Mouse (Mus musculus): ENCODE measurements around the gene Vwa5b1.

The Vwa5b1 gene

GRCm38 (mm10) chr4:138635428-138636145 lies at the start of gene Vwa5b1:
Gene Vwa5b1 (minus strand): TSS chr4:138635884.
- DNase-seq (ENCODE audit: low read depth), result no peak

DNA sequence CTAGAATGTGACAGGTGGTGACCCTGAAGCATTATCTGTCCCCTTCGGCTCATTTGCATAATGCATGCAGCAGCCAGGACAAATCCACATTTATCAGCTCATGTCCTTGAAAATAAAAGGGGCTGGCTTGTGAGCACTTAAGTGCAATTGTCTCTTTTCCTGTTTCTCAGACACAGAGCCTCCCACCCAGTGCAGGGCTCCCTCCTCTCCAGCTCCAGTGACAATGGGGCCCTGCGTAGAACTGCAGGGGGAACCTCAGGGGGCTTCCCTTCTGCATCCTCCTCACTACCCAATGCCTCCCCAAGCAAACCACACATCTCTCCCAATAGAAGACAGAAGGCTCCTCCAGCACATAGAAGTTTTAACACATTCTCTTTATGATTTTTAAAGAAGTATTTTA lies 47.1 kb upstream of the Vwa5b1 start:
- no peak for DNase-seq (ENCODE audit: low read depth)

GRCm38 (mm10) chr4:138680124-138680523 lies 44.4 kb upstream of the Vwa5b1 start:
- no peak for DNase-seq (ENCODE audit: low read depth)

GRCm38 (mm10) chr4:138677579-138677978 lies 41.9 kb upstream of the Vwa5b1 start:
- no peak for DNase-seq (ENCODE audit: low read depth)

DNA sequence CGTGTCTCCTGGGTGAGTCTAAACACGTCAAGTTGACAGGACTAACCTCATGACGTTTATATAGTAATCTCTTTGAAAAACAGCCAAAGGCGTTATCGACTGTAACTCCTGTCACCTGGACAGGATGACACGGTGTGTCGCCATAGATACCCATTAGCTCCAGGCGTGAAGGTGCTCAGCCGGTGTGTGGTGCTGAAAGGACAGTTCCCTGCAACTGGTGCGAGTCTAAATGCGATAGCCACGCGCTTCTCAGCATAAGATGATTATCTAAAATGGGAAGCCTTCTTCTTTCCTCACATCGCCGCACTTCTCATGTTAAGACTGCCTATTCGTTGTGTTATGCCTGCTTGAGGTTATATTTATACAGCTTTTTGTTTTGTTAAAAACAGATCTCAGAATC lies 40.8 kb upstream of the Vwa5b1 start:
- DNase-seq (ENCODE audit: low read depth), result peak; percentile 16

- DNase-seq (ENCODE audit: low read depth), result no peak
Measured at GRCm38 (mm10) chr4:138672160-138672559, 36.5 kb upstream of the Vwa5b1 start.

DNA sequence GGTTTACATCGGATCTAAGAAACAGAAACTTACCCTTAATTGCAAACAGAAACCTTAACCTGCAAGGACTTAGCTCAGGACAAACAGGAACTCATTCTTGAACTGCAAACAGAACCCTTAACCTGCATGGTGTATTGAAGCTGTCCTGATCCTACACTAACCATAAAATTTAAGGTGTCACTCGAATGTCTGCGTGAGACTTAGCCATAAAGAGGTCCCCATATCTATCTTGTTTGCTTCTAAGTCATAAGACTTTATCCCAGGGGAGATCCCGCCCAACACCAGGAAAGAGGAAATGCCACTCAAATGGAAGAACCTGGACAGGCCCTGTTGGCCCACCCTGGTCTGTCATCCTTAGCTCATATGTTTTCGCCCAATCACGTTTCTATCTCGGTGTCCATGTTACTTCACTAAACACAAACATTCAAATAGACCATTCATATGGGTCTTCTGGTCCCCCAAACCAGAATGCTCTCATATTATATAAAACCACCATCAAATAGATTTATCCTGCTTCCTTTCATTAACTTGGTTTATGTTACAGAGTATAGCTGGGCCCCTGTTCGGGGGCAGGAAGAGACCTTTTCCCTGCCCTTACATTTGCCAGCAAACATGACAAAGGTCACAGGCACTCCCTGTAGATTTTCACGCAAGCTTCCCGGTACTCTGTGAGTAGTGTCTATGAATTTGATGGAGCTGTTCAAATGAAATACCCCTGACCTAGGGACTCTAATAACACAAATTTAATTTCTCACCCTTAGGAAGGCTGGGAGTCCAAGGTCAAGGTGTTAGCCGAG lies 34.6 kb upstream of the Vwa5b1 start:
- DNase-seq (ENCODE audit: low read depth), result no peak

DNA sequence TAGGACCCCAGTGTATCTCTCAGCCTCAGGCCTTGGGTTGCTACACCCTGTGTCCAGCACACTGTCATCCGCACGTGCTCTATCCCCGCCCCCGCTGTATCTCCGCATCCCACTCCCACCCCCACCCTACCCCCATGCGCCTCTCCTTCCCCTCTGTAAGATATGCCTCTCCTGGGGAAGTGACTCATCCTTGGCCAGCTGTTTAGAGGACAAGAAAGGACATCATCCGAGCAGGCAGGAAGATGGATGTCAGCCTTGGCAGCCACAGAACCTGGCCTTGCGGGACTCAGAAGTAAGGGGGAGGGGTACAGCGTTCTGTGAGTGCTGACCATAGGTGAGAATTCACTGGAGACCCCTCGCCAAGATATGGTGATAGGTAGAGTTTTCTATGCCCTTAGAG lies 30.8 kb upstream of the Vwa5b1 start:
- DNase-seq (ENCODE audit: low read depth), result no peak

DNA sequence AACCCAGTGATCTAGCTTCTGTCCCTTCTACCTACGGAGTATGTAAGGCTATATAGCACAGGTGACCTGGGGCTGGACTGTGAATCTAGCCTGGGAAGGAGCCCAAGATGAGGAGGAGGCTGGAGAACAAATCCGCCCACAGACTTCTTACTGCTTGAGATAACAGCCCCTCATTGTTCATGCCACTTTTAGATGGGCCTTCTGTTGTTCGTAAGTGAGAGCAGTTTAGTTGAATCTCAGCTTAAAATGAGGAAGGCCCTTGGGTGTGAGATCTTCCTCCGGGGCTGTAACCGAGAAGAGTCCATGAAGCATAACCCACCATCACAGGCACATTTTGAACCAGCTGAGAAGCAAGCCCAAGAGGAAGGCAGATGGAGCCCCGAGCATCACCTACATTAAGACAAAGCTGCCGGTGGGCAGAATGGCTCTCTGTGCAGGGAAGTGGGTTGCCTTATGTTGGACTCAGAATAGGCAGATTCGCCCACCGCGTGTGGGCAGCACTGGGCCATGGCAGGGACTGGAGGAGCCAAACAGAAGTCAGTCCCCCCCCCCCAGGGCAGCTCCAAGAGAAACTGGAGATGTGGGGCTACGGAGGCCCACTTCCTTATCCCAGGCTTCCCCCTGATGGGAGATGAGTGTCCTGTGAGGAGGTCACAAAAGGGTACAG lies 24.4 kb upstream of the Vwa5b1 start:
- DNase-seq (ENCODE audit: low read depth), result no peak

GRCm38 (mm10) chr4:138653056-138653455 lies 17.4 kb upstream of the Vwa5b1 start:
- no peak for DNase-seq (ENCODE audit: low read depth)

GRCm38 (mm10) chr4:138651881-138652280 lies 16.2 kb upstream of the Vwa5b1 start:
- no peak for DNase-seq (ENCODE audit: low read depth)

DNA sequence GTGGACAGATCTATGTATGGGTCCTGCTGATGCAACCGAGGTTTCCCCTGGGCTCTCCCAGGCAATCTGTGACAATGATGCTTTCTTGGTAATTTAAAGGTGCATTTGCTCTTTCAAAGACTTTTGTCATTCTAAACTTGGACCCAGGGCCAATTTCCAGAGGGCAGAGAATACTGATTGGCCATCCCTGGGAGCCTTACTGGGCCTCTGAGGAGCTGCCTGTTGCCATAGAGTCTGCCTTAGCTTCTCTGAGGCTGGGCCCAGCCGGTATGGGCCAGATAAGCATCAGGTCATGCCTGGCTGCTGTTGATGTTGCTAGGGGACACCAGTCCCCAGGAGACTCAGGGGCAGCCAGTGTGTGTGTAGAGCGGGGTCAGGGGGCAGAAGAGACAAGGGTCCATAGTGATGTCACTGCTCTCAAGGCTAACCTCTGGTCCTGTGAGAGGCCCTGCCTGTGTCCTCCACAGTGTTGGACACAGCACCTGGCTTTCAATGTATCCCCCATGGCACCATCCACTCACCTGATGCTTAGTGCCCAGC lies 12.5 kb upstream of the Vwa5b1 start:
- no peak for DNase-seq (ENCODE audit: low read depth)

DNA sequence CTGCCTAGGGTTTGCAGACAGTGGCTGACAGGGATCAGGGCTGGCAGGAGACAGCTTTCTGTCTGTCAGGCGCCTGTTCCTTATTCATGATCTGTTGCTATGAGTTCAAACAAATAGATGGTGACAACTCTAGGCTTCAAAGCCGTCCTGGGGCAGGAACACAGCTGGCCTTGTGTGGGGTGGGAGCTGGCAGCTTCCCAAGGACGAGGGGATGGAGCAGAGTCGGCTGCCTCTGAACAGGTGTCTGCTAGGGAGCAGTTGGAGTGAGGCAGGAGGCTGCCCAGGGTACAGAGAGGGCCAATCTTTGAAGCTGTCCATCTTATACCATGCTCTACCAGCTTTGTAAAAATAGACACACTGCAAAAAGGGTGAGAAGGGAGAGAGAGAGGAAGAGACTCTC lies 6.6 kb upstream of the Vwa5b1 start:
- no peak for DNase-seq (ENCODE audit: low read depth)

DNA sequence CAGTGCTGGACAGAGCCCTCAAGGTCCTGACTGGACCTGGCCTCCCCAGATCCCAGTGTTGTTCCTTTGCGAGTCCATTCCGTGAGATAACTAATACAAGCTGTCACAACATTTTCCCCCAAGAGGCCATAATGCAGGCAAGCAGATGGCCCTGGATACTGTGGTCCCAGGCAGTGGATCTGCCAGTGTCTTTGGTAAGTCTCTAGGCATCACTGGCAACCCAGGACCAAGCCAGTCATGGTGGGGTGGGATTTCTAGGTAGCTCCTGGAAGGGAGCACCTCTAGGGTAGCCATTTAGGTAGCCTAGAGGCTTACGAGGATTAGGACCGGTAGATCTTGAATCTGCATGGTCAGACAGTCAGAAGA lies 445 bp upstream of the Vwa5b1 start:
- no peak for DNase-seq (ENCODE audit: low read depth)

DNA sequence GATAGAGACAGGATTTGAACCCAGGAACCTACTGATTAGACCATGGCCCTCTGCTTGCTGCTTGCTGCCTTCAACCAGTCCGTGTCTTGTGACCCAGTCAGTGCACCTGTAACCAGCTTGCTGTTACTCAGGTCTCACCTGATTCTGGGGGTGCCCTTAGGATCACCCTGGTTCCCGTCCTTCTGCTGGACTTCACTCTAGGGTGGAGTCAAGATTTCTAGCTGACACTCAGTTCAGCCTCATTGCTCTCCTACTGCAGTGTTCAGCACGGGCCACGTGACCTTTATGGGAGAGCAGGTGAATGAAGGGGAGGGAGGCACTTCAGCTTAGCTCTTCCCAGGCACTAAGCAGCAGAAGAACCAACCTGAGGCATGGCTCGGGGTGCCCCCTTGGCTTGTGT lies 7.4 kb downstream of the Vwa5b1 start:
- no peak for DNase-seq (ENCODE audit: low read depth)

- no peak for DNase-seq (ENCODE audit: low read depth)
Measured at GRCm38 (mm10) chr4:138614454-138614853, 21.2 kb downstream of the Vwa5b1 start.

DNA sequence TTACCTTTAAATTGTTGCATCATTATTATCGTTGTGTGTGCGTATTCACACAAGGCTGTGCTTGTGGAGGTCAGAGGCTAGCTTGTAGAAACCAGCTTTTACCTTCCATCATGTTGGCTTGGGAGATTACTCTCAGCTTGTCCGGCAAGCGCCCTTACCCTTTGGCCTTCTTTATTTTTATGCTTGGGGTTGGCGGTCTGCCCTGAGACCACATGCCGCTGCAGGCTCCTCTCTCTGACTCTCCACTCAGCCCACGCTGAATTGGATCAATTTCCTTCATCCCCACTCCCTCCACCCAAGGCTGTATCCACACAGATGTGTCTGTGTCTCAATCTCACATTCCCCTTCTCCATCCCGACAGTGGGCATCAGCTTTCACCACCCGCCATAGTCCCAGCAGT lies 33.8 kb downstream of the Vwa5b1 start:
- no peak for DNase-seq (ENCODE audit: low read depth)

DNA sequence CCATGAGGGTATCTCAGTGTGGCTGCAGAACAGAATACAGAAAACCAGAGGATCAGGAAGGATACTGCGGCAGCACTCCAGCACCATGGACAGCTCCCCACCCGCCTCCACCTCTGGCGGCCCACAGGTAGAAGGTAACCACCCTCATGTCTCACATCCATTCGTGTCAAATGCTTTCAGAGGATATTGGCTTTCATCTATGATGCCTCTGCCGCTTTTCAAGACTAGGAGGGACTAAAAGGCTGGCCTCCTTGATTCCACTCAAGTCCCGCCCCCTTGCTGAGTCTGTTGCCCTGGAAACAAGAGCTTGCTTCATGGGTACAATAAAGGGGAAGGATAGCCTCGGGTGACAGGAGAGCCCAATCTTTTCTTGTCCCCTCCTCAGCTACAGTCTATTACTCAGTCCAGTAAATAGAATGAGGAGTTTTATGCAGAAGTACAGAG lies 37.8 kb downstream of the Vwa5b1 start:
- DNase-seq (ENCODE audit: low read depth), result peak; percentile 5

- peak; percentile 57 for DNase-seq (ENCODE audit: low read depth)
Measured at GRCm38 (mm10) chr4:138596391-138597130, 39.1 kb downstream of the Vwa5b1 start.

DNA sequence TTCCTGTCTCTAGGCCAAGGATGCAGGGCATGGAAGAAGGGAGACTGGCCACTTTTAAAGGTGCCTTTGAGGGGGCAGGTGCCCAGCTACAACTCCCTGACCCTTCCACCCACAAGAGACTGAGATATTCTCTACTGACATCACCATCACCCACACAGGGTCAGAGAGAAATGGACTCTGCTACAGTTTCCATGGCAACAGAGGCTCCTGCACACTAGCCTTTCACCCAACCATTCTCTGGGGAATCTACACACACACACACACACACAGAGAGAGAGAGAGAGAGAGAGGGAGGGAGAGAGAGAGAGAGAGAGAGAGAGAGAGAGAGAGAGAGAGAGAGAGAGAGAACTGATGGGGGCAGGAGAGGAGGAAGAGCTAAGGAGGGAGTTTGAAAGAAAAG lies 50.7 kb downstream of the Vwa5b1 start:
- DNase-seq (ENCODE audit: low read depth), result no peak

- DNase-seq (ENCODE audit: low read depth), result no peak
Measured at GRCm38 (mm10) chr4:138582446-138582845, 53.2 kb downstream of the Vwa5b1 start.

DNA sequence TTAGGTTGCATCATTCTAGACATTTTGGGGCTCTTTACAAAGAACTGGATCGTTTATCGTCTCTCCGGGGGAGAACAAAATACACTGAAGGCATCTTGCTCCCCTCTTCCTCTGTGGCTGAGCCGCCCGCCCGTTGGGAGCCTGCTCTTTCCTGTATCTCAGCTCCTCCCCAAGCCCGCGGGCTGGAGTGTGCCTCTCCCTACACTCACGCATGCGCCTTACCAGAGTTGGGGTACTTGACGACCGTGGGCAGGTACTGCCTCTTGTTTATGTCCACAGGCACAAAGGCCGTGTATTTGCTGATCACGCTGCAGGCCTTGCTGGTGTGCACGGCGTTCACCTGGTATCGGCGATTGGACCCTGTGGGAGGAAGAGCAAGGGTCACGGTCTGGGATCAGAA lies 57.3 kb downstream of the Vwa5b1 start:
- DNase-seq (ENCODE audit: low read depth), result no peak
